Mouse (Mus musculus) CD8-positive naive resting alpha-beta T cell, adult 2 months (primary cell): ENCODE results near the gene 1700007K13Rik.

Experiments
- DNase-seq, 2 experiments: peaks; one replicate each; pipeline ENCODE4 v3.0.0; 2022; ENCODE audit warnings: low read depth in 2 of 2, low spot score in 2 of 2

Gene 1700007K13Rik

GRCm38 (mm10) chr2:28416511-28416910, 49.6 kb downstream of the 1700007K13Rik start:
- DNase-seq = no peak

- no peak for DNase-seq
These were observed 50.6 kb downstream of the 1700007K13Rik start for GRCm38 (mm10) chr2:28415387-28416024.

- no peak for DNase-seq
These were observed 51.4 kb downstream of the 1700007K13Rik start for GRCm38 (mm10) chr2:28414757-28415137.

- DNase-seq = no peak
These were observed 51.9 kb downstream of the 1700007K13Rik start for GRCm38 (mm10) chr2:28414116-28414756.

- no peak for DNase-seq
These were observed 53.2 kb downstream of the 1700007K13Rik start for GRCm38 (mm10) chr2:28412936-28413335.
